In the genomic region with DNA sequence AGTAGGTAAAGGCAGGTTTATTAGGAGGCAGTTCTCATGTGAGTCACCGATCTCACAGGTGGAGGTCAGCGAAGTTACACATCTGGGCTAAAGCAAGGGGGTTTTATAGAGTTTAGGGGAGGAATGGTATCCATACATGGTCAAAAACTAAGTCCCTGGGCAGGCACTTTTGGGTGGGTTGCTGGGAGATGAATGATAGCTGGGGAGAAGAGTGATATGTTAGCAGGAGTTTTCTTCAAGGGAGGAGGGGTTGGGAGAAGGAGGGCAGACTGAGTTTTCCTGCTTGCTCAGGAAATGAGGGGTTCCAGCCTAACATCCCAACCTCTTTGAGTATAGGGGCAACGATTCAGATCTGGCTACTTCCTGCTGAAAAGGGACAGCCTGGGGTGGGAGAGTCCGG, we compare ENCODE assay signal across 7 mouse cellular contexts. TPM values are rescaled to one million over a fixed set of nuclear protein-coding genes. Genes with fewer than 3 reads are reported as not detected.
DNase-seq lines count a peak whose midpoint lies in the region; ATAC-seq and TF ChIP-seq lines count a peak whose summit lies in the region.

Gene 6820408C15Rik (plus strand): TSS at position 301 of the 400 bp plus-strand sequence.

- peaks cover 6% of the 10 kb centered on the region; the same call in 1 of the 2 replicates for H3K9me3 ChIP-seq in lung, embryonic 16.5 days (ENCODE audit: control insufficient read depth, low read length)
- H3K9me3 ChIP-seq in forebrain, embryonic 11.5 days (ENCODE audit: control insufficient read depth, low read length) = peaks cover 5% of the 10 kb centered on the region
- H3K9me3 ChIP-seq in limb, embryonic 11.5 days (ENCODE audit: control insufficient read depth, low read length) = peaks cover 4% of the 10 kb centered on the region; the same call in 1 of the 2 replicates

- DNase-seq in lung, postnatal 25 days (ENCODE audit: low spot score) = no peak
- no peak for DNase-seq in forebrain, embryonic 11.5 days (ENCODE audit: low spot score)
- DNase-seq in limb, embryonic 11.5 days (ENCODE audit: low spot score) = no peak
- no peak for DNase-seq in spleen, adult 18-20 months
- DNase-seq in layer of hippocampus, postnatal 10 days (ENCODE audit: low spot score in 2 of 2) = no peak

- ATAC-seq in lung, embryonic 16.5 days (ENCODE audit: low read depth) = no peak
- ATAC-seq in forebrain, embryonic 11.5 days (replicated peaks; ENCODE audit: low FRiP score) = no peak
- no peak for ATAC-seq in limb, embryonic 11.5 days (ENCODE audit: insufficient number of reproducible peaks, low FRiP score, low TSS enrichment, low read depth)

- TF ChIP-seq CTCF in small intestine, adult 2 months (IDR thresholded peaks at IDR 0.05; ENCODE audit: extremely low read depth, insufficient read length, insufficient replicate concordance, low read depth, low read length) = no peak

- TF ChIP-seq POLR2A in small intestine, adult 2 months (IDR thresholded peaks at IDR 0.05; ENCODE audit: low read depth, low read length) = no peak

- H3K27me3 ChIP-seq in lung, embryonic 16.5 days (ENCODE audit: control insufficient read depth, insufficient read depth, low read depth, low read length) = no peaks in the 10 kb centered on the region
- H3K27me3 ChIP-seq in forebrain, embryonic 11.5 days (ENCODE audit: control insufficient read depth, insufficient read depth, low read length) = no peaks in the 10 kb centered on the region
- no peaks in the 10 kb centered on the region for H3K27me3 ChIP-seq in limb, embryonic 11.5 days (ENCODE audit: control insufficient read depth, insufficient read depth, low read length)
- H3K27me3 ChIP-seq in small intestine, adult 2 months (ENCODE audit: control insufficient read depth, insufficient read depth, low read length) = peaks cover 16% of the 10 kb centered on the region

- peaks cover 20% of the 10 kb centered on the region for H3K4me1 ChIP-seq in lung, embryonic 16.5 days (replicated peaks; ENCODE audit: control insufficient read depth, insufficient read depth, low read length)
- H3K4me1 ChIP-seq in forebrain, embryonic 11.5 days (replicated peaks; ENCODE audit: control insufficient read depth, insufficient read depth, low read length) = peaks cover 15% of the 10 kb centered on the region
- peaks cover 20% of the 10 kb centered on the region for H3K4me1 ChIP-seq in limb, embryonic 11.5 days (ENCODE audit: control insufficient read depth, insufficient read depth, low read length)
- H3K4me1 ChIP-seq in small intestine, adult 2 months (ENCODE audit: control insufficient read depth, insufficient read depth, insufficient read length, low read length) = no peaks in the 10 kb centered on the region

- 16% methylated on average over 4 of the region's 4 CpGs for WGBS in lung, embryonic 16.5 days
- WGBS in forebrain, embryonic 11.5 days = 31% methylated on average over 4 of the region's 4 CpGs
- 24% methylated on average over 4 of the region's 4 CpGs for WGBS in limb, embryonic 11.5 days
- WGBS in small intestine, adult 2 months = 51% methylated on average over 4 of the region's 4 CpGs

- H3K36me3 ChIP-seq in lung, embryonic 16.5 days (ENCODE audit: control insufficient read depth, insufficient read depth, low read length) = no peaks in the 10 kb centered on the region
- H3K36me3 ChIP-seq in forebrain, embryonic 11.5 days (ENCODE audit: control insufficient read depth, insufficient read depth, low read length) = no peaks in the 10 kb centered on the region
- H3K36me3 ChIP-seq in limb, embryonic 11.5 days (ENCODE audit: control insufficient read depth, insufficient read depth, low read length) = no peaks in the 10 kb centered on the region
- H3K36me3 ChIP-seq in small intestine, adult 2 months (ENCODE audit: control insufficient read depth, insufficient read depth, low read length) = no peaks in the 10 kb centered on the region

- peak within 1 kb of the TSS; percentile 100 for H3K9ac ChIP-seq in lung, embryonic 16.5 days (ENCODE audit: low read length)
- peak within 1 kb of the TSS; percentile 99 for H3K9ac ChIP-seq in forebrain, embryonic 11.5 days (ENCODE audit: low read length)
- H3K9ac ChIP-seq in limb, embryonic 11.5 days (ENCODE audit: low read length) = peak within 1 kb of the TSS; percentile 90

- H3K4me2 ChIP-seq in lung, embryonic 16.5 days (ENCODE audit: low read depth, low read length) = peak within 1 kb of the TSS; percentile 88
- peak within 1 kb of the TSS; percentile 89 for H3K4me2 ChIP-seq in forebrain, embryonic 11.5 days (ENCODE audit: low read depth, low read length, severe bottlenecking)
- H3K4me2 ChIP-seq in limb, embryonic 11.5 days (ENCODE audit: low read depth, severe bottlenecking) = peak within 1 kb of the TSS; percentile 92

- H3K27ac ChIP-seq in lung, embryonic 16.5 days (ENCODE audit: low read length) = peak within 1 kb of the TSS; percentile 100
- peak within 1 kb of the TSS; percentile 98 for H3K27ac ChIP-seq in forebrain, embryonic 11.5 days (ENCODE audit: low read depth, low read length)
- H3K27ac ChIP-seq in limb, embryonic 11.5 days (replicated peaks; ENCODE audit: low read depth, low read length) = peak within 1 kb of the TSS; percentile 85
- H3K27ac ChIP-seq in small intestine, adult 2 months (ENCODE audit: insufficient read depth, low read depth, low read length) = peak within 1 kb of the TSS; percentile 8; the same call in 1 of the 2 replicates

- H3K4me3 ChIP-seq in lung, embryonic 16.5 days (ENCODE audit: low read length) = peak within 1 kb of the TSS; percentile 68
- H3K4me3 ChIP-seq in forebrain, embryonic 11.5 days (ENCODE audit: low read depth, low read length) = peak within 1 kb of the TSS; percentile 95
- H3K4me3 ChIP-seq in limb, embryonic 11.5 days (ENCODE audit: low read depth, low read length) = peak within 1 kb of the TSS; percentile 94
- H3K4me3 ChIP-seq in small intestine, adult 2 months (ENCODE audit: low read depth, low read length) = peak within 1 kb of the TSS; percentile 73

RNA-seq across cellular contexts. Expression of gene 6820408C15Rik, which starts in this region (rescaled TPM):
- 8.5 and 10.5 TPM in 2 replicates for polyA plus RNA-seq in lung, embryonic 16.5 days (2015; fragmentation: Nextera tagmentation; extraction: Ambion mirVana)
- 0.41 and 0.79 TPM in 2 replicates for polyA plus RNA-seq in forebrain, embryonic 11.5 days (2014; fragmentation: Nextera tagmentation; extraction: Ambion mirVana)
- polyA plus RNA-seq in limb, embryonic 11.5 days (2014; fragmentation: Nextera tagmentation; extraction: Ambion mirVana) = 0.15 and 0.54 TPM in 2 replicates
- not detected in 2 replicates for polyA plus RNA-seq in small intestine, adult 2 months (2012; rRNA removed)
- 1 to 10 TPM; 3.5 to 4.3 TPM for total RNA-seq in layer of hippocampus, postnatal 10 days (2021)

Comparison
In these comparisons a context has a peak if more than half of its experiments do, and no peak if none do; other contexts are left out.
1. H3K27ac ChIP-seq: peak in every context shown above with its lines; median percentile 100 in lung, embryonic 16.5 days; 98 in forebrain, embryonic 11.5 days; 85 in limb, embryonic 11.5 days; 8 in small intestine, adult 2 months.